Mouse (Mus musculus): Measurements from ENCODE around the gene Pla1a.

Pla1a gene

DNA sequence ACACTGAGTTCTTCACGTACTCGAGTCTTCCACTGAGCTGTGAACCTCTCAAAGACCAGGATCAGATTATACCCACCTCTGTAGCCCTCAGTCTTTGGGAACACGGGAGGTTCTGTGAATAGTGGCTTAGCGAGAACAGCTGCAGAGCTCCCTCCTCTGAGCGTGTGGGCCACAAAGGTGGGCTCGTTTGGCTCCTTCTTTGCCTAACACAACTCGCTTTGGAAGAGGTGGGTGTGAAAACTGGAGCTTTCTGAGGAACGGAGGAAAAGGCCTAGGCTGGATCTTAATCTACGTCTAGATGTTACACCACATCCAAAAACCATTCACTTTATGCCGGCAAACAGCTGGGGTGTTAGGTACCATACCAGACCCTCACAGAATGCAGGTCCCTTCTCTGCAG, 67.6 kb downstream of the Pla1a start:
- no peak for DNase-seq (ENCODE audit: low spot score)

DNA sequence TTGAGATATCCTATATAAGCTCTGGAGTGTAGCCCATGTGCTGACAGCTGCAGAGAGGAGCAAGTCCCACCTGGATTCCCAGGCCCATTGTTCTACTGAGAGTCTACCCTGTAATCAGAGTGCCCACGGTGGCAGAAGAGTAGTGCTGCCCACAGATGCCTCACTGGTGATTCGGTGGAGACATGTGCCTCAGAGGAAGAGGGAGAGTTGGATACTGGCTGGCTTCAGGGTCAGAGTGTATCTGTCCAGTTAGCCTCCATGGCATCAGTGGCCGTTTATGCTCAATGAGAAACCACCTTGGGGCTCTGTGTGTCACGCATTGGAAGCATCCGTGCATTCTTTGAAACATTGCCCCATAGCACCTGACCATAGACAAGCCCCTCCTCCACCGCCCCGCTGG, 69.3 kb downstream of the Pla1a start:
- no peak for DNase-seq (ENCODE audit: low spot score)

DNA sequence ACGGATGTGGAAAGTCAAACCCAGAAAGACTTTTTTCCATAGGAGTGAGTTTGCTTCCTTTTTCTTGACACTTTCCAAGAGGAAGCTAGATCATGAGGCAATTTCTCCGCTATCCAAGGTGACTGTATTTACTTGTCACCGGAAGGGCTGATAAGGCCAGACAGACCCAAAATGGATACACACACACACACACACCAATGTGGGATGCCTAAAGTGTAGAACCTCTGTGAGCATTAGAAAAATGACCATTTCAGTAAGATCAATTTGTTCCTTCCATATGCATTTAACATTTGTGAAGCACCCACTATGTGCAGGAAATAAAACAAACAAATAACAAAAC, 69.7 kb downstream of the Pla1a start:
- no peak for DNase-seq (ENCODE audit: low spot score)

DNA sequence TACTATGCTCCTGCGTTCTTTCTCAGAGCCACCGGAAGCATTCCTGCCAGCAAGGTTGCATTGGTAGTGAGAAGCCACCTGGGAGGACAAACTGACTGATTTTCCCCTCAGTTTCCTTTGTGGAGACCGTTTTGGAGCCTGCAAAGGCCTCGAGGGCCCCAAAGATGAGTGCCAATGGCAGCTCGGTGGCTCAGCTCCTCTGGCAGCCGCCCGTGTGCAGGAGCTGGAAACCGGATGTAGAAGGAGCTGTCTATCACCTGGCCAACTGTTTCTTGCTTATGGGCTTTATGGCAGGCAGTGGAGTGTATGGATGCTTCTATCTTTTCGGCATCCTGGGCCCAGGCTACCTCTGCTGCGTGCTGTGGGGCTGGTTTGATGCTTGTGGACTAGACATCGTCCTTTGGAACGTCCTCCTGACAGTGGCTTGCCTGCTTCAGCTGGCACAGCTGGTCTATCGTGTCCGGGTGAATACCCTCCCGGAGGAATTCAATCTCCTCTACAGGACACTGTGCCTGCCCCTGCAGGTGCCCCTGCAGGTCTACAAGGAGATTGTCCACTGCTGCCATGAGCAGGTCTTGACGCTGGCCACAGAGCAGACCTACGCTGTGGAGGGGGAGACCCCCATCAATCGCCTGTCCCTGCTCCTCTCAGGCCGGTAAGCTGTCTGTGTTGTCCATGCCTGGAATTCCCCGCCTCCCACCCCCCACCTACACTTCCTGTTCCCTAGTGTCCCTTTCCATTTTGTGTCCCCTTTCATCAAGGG, 70.3 kb downstream of the Pla1a start:
- no peak for DNase-seq (ENCODE audit: low spot score)

DNA sequence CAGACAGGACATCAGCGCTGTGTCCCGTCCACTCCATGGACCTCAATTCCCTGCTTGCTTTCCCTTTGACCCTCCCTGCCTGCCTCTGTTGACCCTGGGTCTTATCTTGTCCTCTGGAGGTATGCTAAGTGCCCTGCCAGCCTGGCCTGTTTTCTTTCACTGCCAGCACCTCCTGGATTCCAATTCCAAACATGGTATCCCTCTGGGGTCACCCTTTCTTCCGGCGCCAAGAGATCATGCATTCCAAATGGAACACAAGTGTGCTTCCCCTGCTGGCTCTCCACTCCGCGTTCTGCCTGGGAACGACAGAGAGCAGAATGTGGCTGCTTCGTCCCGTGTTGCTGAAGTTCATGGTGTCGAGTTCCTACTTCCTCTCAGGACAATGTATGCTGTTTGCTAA, 71.0 kb downstream of the Pla1a start, which contains the start of gene Popdc2:
TSS of gene Popdc2 (plus strand) at position 277 of the 400 bp plus-strand sequence.
- DNase-seq (ENCODE audit: low spot score), result no peak

DNA sequence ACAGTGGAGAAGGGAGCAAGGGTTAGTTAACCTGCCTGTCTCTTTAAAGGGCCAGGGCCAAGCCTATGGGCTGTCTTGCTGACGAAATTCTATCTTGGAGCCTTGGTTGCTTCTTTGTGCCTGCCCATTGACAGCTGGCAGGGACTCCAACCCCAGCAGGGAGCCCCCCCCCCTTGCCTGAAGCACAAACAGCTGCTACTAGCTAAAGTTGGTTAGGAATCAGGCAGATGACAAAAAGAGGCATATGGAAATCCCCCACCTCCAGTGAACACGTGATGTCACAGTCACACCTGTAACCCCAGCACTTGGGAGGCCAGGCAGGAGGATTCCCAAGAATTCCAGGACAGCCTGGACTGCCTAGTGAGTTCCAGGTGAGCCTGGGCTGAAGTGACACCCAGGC, 72.6 kb downstream of the Pla1a start:
- no peak for DNase-seq (ENCODE audit: low spot score)

DNA sequence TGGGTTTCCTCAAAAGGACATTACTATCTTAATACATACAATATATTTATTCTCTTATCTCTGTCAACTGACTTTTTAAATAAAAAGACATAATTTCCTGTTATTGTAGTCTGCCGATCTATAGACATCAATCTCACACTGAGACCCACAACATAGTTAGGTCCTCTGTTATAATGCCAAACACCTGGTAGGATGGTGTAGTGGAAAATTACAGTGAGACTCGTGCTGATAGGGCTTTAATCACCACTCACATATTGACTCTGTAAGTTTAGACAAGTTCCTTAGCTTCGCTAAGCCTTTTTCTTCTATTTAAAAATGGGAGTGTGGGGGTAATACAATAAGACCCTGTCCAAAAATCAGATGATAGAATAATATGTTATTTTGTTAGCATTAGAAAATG, 73.1 kb downstream of the Pla1a start:
- no peak for DNase-seq (ENCODE audit: low spot score)

DNA sequence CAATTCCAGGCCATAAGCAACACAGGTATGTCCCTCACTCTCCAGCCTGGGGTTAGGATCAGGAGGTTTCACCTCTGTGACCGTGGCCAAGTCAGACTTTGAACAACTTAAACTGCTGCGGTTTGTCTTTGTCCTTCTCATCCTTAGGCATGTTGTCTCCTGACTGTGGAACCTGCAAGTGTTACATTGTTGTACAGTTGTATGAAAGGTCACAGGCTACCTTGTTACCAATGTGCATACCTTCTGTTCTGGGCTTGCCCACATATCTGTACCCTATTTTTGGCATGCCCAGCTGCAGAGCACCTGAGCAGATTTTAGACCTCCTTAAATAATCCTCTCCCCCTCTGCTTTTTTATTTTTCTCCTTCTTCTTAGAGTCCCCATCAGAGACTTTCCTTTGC, 73.7 kb downstream of the Pla1a start:
- no peak for DNase-seq (ENCODE audit: low spot score)

DNA sequence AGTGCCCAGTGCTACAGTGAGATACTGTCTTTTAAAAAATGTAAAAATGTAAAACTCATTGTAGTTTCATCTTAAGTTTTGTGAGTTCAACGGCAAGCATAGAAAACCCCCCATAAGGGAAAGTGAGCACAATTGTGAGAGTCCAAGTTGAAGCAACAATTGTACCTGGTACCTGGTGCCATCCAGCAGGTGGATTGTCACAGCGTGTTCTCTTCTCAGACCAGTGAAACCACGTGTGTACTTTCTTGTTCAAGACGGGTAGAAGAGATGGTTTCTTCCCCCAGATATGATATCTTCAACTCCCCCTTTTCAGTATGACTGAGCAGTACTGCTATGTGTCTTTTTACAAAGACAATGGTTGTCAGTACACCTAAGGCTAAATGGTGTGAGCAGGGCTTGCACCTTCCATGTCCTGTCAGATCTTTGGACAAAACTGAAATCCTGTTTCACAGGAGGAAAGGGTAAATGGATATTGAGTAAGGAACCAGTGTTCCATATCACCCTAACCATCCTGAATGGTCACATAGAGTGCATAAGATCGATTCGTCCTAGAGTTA, 74.6 kb downstream of the Pla1a start:
- DNase-seq (ENCODE audit: low spot score), result no peak

DNA sequence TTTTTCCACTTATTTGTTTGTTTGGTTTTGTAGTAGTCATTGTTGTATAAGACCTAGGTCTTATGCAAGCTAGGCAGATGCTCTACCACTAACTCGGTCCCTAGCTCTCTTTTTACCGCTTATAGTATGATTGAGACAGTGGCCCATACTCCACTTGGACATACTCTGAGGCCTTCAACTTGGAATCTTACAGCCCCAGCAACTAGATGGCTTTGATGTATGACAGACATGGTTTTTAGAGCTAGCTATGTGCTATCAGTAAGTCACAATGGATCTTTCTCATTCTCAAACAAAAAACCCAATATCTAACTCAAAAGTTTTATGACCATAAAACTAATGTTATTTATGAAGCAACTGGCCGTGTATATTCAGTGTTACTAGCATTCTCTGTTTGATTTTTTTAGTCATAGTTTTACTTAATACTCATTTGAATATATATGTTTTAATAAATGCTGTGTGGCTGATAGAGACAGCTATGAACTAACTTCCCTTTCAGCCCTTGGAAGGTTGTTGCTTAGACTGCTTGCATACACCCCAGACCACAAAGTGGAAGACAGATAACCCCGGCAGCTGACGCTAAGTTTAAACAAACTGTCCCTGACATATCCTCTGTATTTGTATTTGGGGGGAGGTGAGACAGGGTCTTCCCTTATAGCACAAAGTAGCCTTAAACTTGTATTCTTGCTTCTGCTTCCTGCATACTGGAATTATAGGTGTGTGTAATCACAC, 78.6 kb downstream of the Pla1a start:
- no peak for DNase-seq (ENCODE audit: low spot score)

DNA sequence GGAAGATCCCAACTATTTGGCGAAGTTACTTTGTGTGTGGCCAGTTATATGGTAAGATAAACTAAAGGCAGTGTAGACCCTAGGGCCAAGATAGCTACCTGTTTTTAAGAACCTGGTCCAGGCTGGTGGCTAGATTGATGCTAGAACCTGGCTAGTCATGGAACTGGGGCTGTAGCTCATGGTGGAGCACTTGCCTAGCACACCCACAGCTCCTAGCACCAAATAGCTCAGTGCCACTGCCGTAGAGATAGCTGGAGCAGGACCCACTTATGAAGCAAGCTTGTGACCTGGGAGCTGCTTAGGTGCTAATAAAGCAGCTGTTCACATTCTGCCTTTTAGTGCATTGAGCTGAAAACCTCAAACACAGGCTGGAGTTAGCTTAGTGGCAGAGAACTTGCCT, 79.3 kb downstream of the Pla1a start:
- no peak for DNase-seq (ENCODE audit: low spot score)

DNA sequence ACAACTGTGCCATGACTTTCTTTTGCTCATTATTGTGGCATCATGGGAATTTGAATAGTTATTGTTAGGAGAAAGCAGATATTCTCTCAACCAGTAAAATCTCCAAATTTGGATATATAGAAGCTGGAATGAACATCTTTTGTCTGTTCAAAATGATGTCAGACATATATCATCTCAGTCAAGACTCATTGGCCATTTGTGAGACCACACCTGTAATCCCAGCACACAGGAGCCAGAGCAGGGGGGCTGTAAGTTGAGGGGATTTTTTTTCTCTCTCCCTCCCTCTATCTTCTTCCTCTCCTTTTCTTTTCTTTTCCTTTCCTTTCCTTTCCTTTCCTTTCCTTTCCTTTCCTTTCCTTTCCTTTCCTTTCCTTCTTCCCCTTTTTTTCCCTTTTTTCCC, 80.1 kb downstream of the Pla1a start:
- DNase-seq (ENCODE audit: low spot score), result no peak

DNA sequence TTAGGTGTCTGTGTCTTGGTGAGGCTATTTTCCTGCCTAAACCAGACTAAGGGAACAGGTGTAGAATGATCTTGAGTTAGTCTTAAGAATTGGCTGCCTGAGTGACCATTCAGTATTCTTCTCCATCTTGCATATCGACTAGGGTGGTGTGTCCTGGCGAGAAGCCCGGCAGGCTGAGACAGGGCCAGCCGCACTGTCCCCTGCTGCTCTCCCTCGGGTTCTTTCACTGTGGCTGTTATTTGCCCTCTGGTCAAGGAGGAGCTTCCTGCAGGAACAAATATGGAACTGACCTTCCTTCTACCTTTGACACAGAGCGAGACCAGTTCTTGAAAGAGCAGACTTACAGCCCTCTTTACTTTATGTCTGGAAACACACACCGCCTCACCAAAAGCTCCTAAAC, 80.9 kb downstream of the Pla1a start:
- no peak for DNase-seq (ENCODE audit: low spot score)

DNA sequence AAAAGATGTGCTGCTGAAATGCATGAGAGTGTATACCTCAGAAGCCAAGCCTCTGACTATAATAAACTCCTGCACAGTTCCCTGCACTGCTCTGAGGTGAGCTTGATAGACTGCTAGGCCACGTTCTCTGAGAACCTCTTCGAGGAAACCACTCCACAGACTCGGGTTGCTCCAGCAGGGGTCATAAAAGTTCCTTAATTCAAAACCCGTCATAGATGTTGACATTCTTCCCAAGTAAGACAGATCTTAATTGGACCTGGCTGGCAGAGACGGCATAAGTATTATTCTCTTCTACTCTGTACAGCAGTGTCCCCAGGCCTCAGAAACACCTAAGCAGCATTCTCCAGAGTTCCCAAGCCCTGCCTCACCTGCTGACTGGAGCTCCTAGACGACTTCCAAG, 82.0 kb downstream of the Pla1a start:
- DNase-seq (ENCODE audit: low spot score), result no peak

DNA sequence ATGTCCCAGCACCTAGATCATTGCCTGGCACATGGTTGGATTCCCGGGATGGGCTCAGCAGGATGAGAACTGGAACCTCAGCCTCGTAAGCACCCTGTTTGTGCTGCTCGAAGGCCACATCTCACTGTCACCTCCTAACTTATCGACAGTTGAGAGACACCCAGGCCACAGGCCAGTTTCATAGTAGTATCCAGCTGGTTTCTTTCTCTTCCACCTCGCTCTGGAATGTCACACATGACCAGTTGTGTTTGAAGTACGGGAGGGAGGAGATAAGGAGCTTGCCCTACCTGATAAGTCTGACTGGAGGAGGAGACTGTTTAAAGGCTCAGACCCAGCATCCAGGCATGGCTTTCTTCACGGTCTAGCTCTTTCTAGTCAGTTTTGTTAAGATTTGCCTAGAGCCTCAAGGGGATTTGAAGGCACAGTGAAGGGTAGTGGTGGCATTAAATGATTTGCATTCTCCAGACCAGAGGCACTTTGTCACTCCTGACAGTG, 82.5 kb downstream of the Pla1a start:
- DNase-seq (ENCODE audit: low spot score), result no peak

DNA sequence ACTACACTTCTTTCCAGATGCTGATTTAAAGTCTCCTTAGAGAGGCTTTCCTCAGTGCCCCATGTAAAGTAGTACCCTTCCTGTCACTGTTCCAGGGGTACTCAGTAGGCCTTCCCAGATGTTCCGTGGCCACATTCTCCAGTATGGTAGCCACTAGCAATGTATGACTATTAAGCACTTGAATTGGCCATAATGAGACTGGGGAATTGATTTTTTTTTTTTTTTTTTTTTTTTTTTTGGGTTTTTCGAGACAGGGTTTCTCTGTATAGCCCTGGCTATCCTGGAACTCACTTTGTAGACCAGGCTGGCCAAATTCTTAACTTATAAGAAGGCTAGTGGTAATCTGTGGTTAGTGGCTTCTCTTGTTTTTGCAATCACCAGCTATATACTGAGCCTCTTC, 83.1 kb downstream of the Pla1a start:
- DNase-seq (ENCODE audit: low spot score), result no peak

DNA sequence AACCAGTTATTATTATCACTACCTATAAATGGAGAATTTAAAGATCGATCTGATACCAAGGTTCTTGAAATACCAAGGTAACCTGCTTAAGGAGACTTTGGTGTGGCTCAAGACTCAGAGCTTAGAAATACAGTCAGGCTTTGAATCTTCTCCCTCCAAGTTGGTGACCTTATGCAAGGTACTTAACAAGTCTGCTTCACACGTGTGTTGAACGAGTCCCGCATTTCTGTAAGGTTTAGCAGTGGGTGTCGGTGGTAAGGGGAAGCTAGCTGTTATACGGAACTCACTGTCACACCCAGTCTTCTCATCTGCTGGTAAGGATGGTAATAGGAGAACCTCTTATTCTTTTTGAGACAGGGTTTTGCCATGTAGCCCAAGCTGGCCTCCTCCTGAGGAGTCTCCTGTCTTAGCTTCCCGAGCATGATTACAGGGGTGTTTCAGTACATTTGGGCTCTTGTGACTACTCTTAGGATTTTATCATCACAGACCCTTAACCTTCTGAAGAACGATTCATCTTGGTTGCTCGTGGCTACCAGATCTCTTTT, 84.7 kb downstream of the Pla1a start:
- DNase-seq (ENCODE audit: low spot score), result no peak

DNA sequence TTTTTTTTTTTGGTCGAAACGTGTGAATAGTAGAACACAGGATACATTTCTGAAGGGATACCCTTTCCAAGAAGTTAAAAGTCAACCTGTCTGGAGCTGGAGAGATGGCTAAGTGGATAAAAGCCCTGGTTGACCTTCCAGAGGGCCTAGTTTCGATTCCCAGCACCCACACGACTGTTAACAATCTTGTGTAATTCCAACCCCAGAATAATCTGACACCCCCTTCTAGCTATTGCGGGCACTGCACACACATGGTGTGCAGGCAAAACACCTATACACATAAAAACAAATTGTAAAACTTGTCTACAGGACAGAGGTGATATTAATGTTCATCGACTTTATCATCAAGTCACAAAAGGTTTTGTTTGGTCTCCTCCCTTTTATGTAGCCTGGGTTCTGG, 85.4 kb downstream of the Pla1a start:
- no peak for DNase-seq (ENCODE audit: low spot score)

DNA sequence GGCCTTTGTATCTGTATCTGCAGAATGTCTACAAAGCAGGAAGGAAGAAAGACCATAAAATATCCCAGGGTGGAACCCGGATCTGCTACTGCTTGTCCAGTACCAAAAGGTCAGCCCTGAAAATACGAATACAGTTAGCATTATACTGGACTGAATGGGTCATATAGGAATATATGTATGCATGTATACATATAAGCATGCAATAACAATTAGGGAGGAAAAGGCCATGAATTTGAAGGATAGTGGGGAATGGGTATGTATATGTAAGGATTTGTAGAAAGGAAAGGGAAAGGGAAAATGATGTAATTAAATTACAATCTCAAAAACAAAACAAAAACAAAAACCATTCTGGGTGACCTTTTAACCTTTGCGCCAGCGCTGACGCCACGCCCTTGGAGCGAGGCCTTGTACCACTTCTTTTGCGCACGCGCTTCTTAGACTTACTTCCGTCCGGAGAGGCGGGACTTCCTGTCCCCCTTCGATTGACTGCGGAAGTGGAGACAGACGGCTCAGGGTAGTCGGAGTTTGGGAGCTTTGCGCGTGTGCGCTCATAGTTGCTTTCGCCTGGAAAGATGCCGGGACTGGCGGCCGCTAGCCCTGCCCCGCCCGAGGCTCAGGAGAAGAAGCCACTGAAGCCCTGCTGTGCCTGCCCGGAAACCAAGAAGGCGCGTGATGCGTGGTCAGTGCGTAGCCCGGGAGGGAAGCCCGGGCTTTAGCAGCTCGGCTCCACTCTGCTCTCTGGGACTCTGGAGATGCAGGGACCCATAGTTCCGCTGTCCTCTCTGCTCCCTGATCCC, 86.2 kb downstream of the Pla1a start, which contains the start of the genes Cox17 and Gm21987:
TSS of gene Cox17 (plus strand) at position 463 of the 797 bp plus-strand sequence.
TSS of gene Gm21987 (plus strand) at position 512 of the 797 bp plus-strand sequence.
- DNase-seq (ENCODE audit: low spot score), result peak; percentile 89

Data from testis, postnatal 10 days (tissue).